Mouse (Mus musculus) gastrocnemius, postnatal 36 days (tissue): Measurements from ENCODE around the gene Fen1. TPM values are rescaled to one million over a fixed set of nuclear protein-coding genes. Genes with fewer than 3 reads are reported as not detected.
A peak's percentile ranks its signal among the peaks of the same experiment; 100 is the strongest.

ENCODE experiments used
- DNase-seq, 2 experiments: peaks; one replicate each; pipeline ENCODE4 v3.0.0; 2022
- intact Hi-C: fragments of 180-260 bp; cut with DNase I; formaldehyde crosslinking; loops from one replicate; pipeline ENCODE4 v1.15.1; 2025
- long read RNA-seq, 2 experiments: library from polyadenylated mRNA; stranded (forward); transcript quantifications; one replicate each; pipeline ENCODE4 v2.0.0; 2021
- total RNA-seq, 2 experiments: library from RNA; stranded (reverse); gene quantifications; 2 replicates each; pipeline ENCODE4 v1.2.3; 2021

Gene Fen1
- total RNA-seq = 1 to 10 TPM; 3.1 to 3.9 TPM
- long read RNA-seq, experiment 1, transcript Fen1-201 (2 exons, 2,341 nt) = major isoform, 5 of 6 reads
- long read RNA-seq, experiment 1, partial matches to known transcripts = 0 of 6 reads
- long read RNA-seq, experiment 1, other reads (novel, unspliced or antisense) = 0 of 6 reads
- long read RNA-seq, experiment 2, transcript Fen1-201 (2 exons, 2,341 nt) = major isoform, 7 of 12 reads
- long read RNA-seq, experiment 2, partial matches to known transcripts = 0 of 12 reads
- long read RNA-seq, experiment 2, other reads (novel, unspliced or antisense) = 1 of 12 reads

DNA sequence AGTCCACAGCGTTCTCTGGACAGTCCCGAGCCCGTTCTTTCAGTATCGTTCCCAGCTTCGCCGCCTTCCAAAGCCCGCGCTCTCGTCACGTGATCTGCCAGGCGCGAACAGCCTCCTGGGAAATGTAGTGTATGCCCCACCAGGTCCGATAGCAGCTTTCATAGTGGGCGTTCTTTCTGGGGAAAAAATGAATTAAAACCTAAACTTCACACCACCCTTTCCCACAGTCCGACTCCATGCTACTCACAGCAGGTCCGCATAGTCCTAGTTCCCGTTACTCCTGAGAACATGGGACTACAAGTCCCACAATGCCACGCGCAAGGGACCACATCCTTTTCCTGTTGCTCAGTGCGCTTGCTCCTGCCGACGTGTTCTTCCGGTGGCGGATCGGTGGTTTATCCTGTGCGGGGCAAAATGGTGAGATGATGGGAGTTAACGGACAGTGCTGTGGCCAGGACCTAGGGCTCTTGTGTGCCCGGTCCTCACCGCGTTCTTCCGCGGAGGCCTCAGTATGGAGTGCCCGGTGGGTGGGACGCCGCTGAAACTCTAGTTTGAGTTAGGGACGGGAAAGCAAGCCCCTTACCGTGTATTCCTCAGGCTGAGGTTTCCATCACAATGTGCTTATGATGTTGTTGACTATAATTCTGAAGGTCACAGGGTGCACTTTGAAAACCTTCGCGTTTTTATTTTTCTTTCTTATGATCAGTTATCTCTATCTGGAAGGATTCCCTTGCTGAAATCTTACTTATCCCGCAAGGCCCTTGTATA, at the start of gene Fen1, which contains the start of gene Tmem258:
TSS of gene Fen1 (minus strand) at position 322 of the 768 bp plus-strand sequence.
TSS of gene Tmem258 (plus strand) at position 167 of the 768 bp plus-strand sequence.
- DNase-seq = peak; percentile 83 to 90
- intact Hi-C loops = no loop called here

DNA sequence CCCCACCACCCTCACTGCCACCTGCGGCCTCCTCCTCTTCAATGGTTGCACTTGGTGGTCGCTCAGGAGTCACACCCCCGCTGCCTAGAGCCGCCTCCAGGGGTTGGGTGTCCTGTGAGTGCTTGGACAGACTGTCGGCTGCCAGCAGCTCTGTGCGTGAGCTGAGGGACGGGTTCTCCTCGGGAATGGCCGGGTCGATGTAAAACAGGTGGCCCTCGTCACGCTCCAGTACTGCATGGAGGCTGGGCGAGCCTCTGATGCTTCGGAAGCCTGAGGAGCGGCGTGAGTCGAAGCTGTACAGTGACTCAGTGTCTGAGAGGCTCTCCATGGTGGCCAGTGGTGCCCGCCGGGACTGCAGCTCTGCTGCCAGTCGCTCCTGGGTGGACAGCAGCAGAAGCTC, 44.2 kb upstream of the Fen1 start:
- no peak for DNase-seq
- intact Hi-C loops = loop anchor here (10.0 kb wide), 1 partner anchor 227 kb away; no protein-coding TSS in a partner anchor

DNA sequence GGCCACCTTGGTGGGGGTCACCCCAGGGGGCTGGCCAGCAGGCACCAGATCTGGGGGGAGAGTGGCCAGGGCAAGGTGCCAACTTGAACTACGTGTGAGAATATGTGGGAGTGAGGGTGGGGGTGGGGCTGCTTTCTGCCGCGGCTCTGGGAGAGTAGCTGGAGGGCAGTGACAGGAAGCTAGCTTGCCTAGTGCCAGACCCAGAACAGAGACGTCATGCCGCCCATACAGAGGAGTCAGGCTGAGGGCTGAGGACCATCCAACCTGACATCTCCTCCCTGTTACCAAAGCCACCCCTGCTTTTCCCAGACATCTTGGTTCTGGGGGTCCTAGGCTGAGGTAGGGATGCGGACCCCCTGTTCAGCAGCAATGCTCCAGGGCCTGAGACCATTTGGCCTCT, 43.2 kb upstream of the Fen1 start:
- DNase-seq = no peak

DNA sequence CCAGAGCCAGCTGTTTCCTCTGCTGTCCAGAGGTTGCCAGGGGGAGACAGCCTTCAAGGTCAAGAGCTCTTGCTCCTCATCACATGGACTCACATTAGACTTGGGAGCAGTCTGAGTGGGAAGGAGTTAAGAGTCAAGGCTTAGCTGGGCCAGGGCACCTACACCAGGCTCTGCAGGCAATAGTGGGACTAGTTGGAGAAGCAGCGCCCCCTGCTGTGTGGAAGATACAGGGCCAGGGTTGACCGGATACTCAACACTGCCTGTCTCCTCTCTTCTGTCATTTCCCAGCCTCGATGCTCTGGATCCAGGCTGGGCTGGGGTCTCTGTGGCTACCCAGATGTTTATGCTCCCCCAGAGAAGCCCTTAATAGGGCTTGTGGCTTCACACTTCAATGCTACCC, 40.2 kb upstream of the Fen1 start:
- intact Hi-C loops = loop anchor here (10.0 kb wide), 1 partner anchor 231 kb away; no protein-coding TSS in a partner anchor
- DNase-seq = no peak

More for the DNA sequence above, 43.2 kb upstream of the Fen1 start:
- intact Hi-C loops = loop anchor here (10.0 kb wide), 1 partner anchor 228 kb away; no protein-coding TSS in a partner anchor

DNA sequence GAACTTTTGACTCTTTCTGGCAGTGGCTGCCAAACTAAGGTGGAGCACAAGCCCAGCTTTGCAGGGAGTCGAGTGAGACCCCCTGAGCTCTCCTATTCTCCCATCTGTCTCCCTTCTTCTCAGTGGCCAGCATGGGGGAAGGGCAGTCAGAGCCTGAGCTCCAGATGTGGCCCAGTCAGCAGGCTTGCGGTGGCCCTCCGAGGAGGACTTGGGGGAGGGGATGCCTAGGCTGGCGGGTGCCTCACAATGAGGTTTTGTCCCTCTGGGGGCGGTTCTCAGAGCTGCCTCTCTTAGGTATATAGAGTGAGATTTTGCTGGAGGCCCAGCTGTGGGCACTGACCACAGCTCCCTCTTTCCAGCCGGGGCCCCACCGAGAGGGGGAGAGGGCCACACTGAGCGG, 38.9 kb upstream of the Fen1 start:
- intact Hi-C loops = loop anchor here (10.0 kb wide), 1 partner anchor 232 kb away; no protein-coding TSS in a partner anchor

DNA sequence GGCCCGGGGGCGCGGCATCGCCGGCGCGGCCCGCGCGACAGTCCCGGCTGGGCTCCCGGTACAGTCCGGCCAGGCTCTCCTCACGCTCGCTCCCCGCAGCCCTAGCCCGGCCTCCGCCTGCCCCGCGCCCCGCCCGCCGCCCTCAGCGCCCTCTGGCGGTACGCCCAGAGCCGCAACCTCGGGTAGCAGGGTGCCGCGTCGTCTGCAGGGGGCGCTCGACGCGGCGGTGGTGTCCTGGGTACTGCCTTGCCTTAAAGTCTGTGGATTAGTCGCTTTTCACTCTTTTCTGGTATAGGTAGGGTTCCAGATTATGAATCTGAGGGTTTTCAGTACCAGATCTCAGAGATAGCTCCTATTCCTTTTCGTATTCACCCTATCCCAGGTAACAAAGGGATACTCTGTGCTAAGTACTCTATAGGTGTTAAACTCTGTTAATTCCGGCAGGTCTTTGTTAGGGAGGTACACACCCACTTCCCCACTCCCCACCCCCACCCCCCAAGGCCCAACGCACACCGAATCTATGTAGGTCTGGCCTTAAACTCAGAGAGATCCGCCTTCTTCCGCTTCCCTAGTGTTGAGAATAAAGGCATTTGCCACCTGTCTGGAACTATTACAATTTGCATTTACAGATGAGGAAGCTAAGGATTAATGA, 36.8 kb upstream of the Fen1 start, which contains the start of gene Myrf:
TSS of gene Myrf (minus strand) at position 95 of the 652 bp plus-strand sequence.
- intact Hi-C loops = loop anchor here (10.0 kb wide), 1 partner anchor 234 kb away; no protein-coding TSS in a partner anchor
- peak; percentile 53 to 62 for DNase-seq

More for the DNA sequence above, 38.9 kb upstream of the Fen1 start:
- DNase-seq = no peak

DNA sequence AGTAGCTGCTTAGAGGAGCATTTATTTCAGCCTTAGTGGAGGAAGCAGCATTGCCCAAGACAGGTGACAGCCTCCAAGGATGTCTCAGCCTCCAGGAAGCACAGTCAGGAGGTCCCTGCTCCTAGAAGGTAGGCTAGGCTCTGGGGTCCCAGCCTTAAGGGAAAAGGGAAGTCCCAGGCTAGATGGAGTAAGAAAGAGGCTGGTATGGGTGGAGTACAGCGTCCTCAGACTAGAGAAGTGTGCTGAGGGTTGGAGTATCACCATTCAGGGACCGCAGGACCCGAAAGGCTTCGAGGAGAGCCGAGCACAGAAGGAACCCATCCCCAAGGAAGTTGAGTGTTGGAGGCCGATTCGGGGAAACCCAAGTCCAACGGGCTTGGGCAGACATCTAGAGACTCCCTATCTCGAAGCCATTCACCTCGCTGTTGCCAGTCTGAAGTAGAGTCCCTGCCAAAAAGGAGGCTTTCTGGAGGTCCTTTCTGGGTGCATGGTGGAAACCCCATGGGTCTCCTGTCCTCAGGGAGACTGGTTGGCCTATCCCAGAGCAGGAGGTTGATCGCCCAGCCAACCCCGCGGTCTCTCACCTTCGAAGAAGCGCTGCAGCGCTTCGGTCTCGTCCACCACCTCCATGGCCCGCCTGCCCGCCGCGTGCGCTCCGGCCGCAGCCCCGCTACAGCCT, 36.1 kb upstream of the Fen1 start:
- intact Hi-C loops = loop anchor here (10.0 kb wide), 1 partner anchor 235 kb away; no protein-coding TSS in a partner anchor

DNA sequence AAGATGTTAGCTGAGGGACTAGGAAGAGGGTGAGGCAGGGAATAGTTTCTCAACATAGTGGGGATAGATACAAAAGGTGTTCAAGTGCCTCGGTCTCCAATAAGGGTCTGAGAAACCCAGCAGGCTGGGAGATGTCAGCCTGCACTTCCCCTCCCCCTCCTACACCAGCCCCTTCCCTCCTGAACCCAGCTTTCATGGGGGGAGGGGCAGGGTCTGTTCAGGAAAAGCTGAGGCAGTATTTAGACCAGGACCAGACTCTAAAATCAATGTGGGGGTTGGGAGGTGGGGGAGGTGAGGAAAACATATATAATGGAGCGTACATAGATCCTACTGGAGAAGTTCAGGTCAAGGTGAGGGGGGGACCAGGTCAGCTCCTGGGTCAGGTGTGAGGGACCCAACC, 35.5 kb upstream of the Fen1 start:
- intact Hi-C loops = no loop called here
- DNase-seq = no peak

More for the DNA sequence above, 36.1 kb upstream of the Fen1 start:
- no peak for DNase-seq

DNA sequence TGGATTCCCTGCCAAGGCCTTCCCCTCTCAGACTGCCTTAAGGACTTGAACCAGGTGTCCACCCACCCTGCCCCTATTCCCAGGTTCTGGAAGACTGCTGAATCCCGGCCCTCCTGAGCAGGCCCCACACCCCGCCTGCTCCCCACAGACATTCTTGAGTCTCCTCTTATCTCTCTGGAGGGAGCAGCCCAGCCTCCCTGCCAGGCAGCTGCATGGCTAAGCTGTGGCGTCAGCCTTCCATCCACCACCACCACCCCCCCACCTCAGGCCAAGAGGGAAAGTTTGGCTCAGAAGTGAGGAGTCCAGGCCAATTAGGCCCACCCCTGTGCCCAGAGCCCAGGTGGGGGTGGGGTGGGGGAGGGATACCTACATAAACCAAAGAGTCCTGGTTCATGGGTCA, 34.5 kb upstream of the Fen1 start:
- intact Hi-C loops = no loop called here
- DNase-seq = no peak

DNA sequence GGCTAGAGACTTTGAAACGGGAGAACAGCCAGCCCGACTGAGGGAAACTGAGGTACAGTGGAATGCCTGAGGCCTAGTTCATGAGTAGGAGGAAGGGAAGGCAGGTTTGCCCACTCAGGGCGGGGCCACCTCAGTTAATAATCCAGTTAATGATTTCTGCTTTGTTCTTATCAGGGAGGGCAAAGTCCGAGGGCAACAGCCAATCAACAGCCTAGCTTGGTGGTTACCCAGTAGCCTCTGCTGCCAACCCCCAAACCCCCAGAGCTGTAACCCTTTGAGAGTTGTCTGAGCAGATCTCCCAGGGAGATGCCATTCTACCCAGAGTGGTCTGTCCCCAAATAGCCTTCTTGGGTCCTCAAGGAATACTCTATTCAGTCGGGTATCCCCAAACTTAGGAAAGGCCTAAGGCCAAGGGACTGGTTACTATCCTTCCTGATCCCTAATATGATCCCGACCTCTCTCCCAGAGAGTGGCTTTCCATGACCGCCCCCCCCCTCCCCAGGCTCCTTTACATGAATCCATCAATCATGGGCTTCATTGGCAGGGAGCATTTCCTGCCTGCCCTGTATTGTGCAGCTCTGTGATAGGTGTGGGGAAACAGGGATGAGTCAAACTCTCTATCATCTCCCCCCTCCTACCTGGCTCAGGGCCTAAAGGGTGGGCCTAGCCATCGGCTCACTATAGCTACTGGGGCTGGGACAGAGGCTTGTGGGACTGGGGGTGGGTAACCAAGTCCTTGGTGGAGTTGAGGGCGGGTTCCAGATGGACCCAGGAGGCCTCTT, 32.0 kb upstream of the Fen1 start:
- no peak for DNase-seq
- intact Hi-C loops = no loop called here

DNA sequence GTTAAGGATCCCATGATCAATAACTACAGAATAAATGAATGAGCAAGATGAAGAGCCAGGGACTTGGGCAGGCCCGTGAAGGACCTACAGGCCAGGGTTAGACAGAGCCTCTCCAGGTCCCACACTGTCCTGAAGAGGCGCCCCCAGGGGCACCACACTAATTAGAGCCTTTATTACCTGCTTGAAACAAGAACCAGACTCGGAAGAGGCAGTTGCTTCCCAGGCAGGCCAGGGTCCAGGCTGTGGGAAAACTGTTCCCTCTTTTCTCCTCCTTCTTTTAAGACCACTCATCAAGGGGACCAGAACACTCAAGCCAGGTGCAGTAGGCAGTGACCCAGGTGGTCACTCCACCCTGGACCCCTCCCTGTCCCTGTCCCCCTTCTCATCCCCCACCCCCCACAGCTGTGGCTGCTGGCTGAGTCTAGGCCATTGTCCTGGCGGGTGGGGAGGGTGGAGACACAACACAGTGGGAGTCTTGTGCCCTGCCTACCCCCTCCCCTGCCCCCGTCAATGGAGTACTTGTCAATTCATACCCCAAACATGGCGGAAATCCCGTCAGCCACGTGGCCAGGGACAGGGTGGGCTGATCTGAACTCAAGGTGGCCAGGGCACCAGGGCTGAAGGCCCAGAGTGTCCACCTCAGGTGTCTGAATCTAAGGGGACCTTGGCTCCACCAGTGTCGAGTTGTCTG, 28.5 kb upstream of the Fen1 start:
- intact Hi-C loops = no loop called here
- DNase-seq = no peak

DNA sequence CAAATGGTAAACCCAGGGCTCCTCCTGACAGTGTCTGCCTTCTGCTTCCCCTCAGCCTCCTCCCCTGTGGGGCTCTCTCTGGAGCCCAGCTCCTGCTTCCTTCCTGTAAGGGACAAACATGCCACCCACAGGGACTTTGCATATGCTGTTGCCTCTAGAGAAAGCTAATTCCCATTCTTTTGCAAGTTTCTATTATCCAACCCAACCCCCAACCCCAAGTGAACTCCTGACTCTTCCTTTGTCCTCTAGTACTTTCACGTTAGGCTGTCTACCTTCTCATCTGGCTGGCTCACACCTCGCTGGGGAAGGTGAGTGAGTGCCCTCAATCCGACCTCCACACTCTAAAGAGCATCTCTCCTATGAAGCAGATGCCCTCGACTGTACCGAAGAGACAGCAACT, 27.9 kb upstream of the Fen1 start:
- intact Hi-C loops = no loop called here
- no peak for DNase-seq

DNA sequence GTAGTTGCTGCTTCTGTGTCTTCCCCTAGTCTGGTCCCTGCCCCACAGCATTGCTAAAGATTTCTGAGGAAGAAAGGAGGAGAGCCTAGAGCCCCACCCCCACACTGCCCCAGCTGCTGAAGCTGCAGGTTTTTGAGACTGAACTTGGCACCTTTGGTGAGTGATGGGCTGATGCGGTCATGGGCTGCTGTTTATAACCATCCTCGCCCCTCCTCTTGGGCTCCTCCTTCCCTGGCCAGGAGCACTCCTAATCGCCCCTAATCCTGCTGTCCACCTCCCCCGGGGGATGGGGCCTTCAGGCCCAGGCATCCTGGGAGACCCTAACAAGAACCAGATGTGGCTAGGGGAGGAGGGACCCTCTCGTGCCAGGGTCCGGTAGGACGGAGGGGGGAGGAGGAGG, 27.0 kb upstream of the Fen1 start:
- intact Hi-C loops = no loop called here
- no peak for DNase-seq

DNA sequence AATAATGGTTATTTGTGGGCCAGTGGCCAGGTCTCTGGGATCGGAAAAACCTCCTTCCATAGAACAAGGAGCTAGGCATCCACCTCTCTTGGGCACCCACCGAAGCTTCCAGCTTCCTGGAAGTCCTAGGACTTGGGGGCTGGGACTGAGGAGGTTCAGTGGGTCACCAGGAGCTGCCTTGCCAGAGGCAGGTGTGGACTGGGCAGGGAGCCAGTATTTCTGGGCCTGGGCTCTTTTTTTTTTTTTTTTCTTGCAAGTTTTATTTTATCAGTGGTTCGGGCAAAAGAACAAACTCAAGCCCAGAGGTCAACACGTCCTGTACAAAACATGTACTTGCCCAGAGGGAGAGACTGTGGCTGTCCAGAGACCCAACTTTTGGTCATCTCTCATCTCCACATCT, 21.8 kb upstream of the Fen1 start:
- DNase-seq = no peak
- intact Hi-C loops = no loop called here

DNA sequence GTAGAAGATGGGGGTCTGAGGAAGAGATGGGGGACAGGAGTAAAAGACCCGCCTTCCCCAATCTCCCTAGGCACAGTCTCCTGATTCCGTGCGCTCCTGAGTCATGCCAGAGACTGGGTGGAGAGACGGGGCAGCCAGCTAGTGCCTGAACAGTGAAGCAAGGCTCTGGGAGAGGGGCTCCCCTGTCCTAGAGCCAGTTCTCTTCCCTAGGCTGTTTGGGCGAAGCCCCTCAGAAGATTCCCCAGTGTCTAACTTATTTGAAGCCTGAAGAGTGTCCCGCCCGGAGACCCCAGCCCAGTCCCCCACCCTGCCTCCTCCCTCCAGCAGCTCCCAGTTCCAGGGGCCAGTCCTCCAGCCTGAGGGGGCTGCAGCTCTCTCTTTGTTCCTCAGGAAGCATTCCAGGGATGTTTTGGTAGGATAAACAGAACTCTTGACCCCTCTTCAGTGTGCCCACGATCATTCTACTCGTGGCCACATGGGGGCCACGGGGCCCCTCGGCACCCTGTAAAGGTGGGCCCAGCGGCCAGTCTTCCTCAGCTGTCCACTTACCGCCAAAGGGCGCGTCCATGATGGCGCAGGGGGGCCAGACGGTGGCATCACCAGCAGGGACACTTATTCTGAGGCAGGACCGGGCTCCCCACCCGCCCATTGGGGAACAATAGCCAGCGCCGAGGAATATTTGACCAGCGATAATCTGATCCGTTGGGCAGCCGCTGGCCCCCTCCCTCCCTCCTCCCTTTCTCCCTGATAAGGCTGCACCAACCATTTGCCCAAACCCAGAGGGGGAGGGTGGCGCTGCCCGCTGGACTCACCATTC, 20.9 kb upstream of the Fen1 start:
- intact Hi-C loops = no loop called here

DNA sequence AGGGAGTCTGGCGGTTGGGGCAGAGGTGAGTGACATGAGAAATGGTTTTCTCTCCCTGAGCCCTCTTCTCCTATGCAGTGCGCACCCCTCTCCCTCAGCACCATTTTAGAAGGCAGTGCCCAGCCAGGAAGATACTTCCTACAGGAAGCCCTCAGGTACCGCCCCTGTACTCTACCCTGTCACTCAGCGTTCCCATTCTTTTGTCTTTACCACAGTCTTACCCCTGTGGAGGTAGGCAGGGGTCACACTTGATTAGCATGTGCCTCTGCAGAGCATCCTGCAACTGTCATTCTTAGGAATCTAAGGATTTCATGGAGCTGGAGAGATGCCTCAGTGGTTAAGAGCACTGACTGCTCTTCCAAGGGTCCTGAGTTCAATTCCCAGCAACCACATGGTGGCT, 19.6 kb upstream of the Fen1 start:
- intact Hi-C loops = no loop called here

More for the DNA sequence above, 20.9 kb upstream of the Fen1 start:
- DNase-seq = no peak

DNA sequence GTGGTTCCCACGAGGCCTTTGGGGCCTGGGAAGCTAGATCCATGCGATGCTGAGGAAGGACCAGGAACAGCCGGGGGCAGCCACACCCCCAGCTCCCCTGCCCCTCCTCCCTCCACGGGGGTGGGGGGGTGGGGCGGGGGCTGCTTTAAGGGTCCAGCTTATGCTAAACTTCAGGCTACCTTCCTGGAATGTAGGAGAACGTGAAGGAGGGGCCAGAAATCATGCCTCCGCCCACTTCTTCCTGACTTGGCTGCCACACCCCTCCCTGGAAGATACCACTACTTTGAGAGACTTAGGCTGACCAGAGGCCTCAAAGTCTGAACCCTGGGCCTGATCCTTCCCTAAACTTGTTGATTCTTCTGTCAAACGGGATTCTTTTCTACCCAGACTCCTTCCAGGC, 18.7 kb upstream of the Fen1 start:
- DNase-seq = no peak
- intact Hi-C loops = no loop called here

More for the DNA sequence above, 19.6 kb upstream of the Fen1 start:
- no peak for DNase-seq

DNA sequence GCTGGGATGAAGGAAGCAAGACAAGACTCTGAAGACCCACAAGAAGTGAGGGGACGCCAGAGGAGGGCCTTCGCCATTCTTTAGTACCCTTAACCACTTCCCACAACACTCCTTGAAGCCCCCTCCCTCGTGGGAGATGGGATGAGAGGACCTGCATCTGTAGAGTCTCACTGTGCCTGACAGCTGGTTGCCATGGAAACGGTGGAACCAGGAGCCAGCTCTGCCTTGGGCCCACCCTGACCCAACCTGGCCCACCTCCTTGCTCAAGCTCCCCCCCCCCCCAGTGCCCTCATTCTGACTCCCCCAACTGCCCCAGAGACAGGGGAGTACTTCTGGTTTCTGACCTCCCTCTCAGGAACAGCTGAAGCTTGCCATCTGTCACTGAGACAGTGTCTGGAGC, 17.6 kb upstream of the Fen1 start:
- no peak for DNase-seq
- intact Hi-C loops = no loop called here
